Mouse (Mus musculus) thymus, adult 2 months (tissue): Measurements from ENCODE around the gene Phf1. TPM values are rescaled to one million over a fixed set of nuclear protein-coding genes. Genes with fewer than 3 reads are reported as not detected.

Experiments used
- DNase-seq: peaks from one replicate; pipeline ENCODE4 v3.0.0; 2021
- H3K27ac ChIP-seq: fragments of 200-500 bp; 2 replicates; pipeline ENCODE4 v1.5.1; 2012; ENCODE audit warnings: low read length, control low read depth; ENCODE audit not compliant: control insufficient read depth, insufficient read depth
- H3K27me3 ChIP-seq: fragments of 200-500 bp; 2 replicates; pipeline ENCODE4 v1.6.1; 2012; ENCODE audit warnings: mild to moderate bottlenecking, low read length, moderate library complexity, mixed read lengths; ENCODE audit not compliant: control insufficient read depth, insufficient read depth
- H3K36me3 ChIP-seq: fragments of 200-500 bp; 2 replicates; pipeline ENCODE4 v1.6.1; 2012; ENCODE audit warnings: mild to moderate bottlenecking, low read length, moderate library complexity; ENCODE audit not compliant: control insufficient read depth, insufficient read depth
- H3K4me1 ChIP-seq: fragments of 200-500 bp; replicated peaks from 2 replicates; pipeline ENCODE4 v1.6.1; 2012; ENCODE audit warnings: low read length; ENCODE audit not compliant: control insufficient read depth, insufficient read depth
- H3K4me3 ChIP-seq: fragments of 200-500 bp; 2 replicates; pipeline ENCODE4 v1.5.1; 2012; ENCODE audit warnings: mild to moderate bottlenecking, low read length, control low read depth, moderate library complexity; ENCODE audit not compliant: control insufficient read depth, insufficient read depth
- CTCF ChIP-seq: fragments of 200-500 bp; IDR thresholded peaks from 2 replicates; pipeline ENCODE4 v1.5.1; 2012; ENCODE audit warnings: mild to moderate bottlenecking, control low read depth, low read length, moderate library complexity, borderline replicate concordance; ENCODE audit not compliant: control insufficient read depth, poor library complexity, insufficient read depth; ENCODE audit errors: extremely low read depth
- POLR2A ChIP-seq: fragments of 200-500 bp; IDR thresholded peaks from 2 replicates; pipeline ENCODE4 v1.6.1; 2012; ENCODE audit warnings: mild to moderate bottlenecking, low read length, control low read depth, moderate library complexity; ENCODE audit not compliant: control insufficient read depth, poor library complexity, insufficient read depth; ENCODE audit errors: extremely low read depth
- WGBS: fragments of 180-500 bp; shearing (Covaris S2); methylation state at CpG from one replicate; pipeline ENCODE4 v1.1.7; 2018; 5-methylcytosine and 5-hydroxymethylcytosine counted together
- polyA plus RNA-seq: library from polyadenylated mRNA; depleted of rRNA; stranded (reverse); fragments of >200 nt; gene quantifications from 2 replicates; pipeline ENCODE4 v1.2.3, GENCODE M21; 2012

Phf1 gene
- polyA plus RNA-seq, 1 experiment, result 132 TPM

- 63% methylated on average over 16 of the region's 16 CpGs for WGBS
- Histone ChIP-seq H3K27ac (peak overlapping the region; percentile 78), H3K27me3 (no peaks in the 10 kb centered on the region), H3K4me1 (peaks cover 39% of the 10 kb centered on the region), H3K4me3 (peak overlapping the region; percentile 59), H3K36me3 (no peaks in the 10 kb centered on the region; the same call in 1 of the 2 replicates)
- TF ChIP-seq CTCF (no peak), POLR2A (no peak)
- DNase-seq, result no peak
Observed at GRCm38 (mm10) chr17:26937883-26938695, 5.2 kb downstream of the Phf1 start.

- 0% methylated on average over 22 of the region's 22 CpGs for WGBS
- Histone ChIP-seq H3K27me3 (no peaks in the 10 kb centered on the region), H3K27ac (peak overlapping the region; percentile 78), H3K36me3 (no peaks in the 10 kb centered on the region; the same call in 1 of the 2 replicates), H3K4me1 (peaks cover 33% of the 10 kb centered on the region), H3K4me3 (peak overlapping the region; percentile 59)
- peak; percentile 48 for DNase-seq
- TF ChIP-seq CTCF (no peak), POLR2A (no peak)
Observed at GRCm38 (mm10) chr17:26938731-26939130, 5.9 kb downstream of the Phf1 start.

- DNase-seq, result peak; percentile 99
- Histone ChIP-seq H3K27ac (peak within 1 kb of the TSS; percentile 78), H3K4me1 (peaks cover 27% of the 10 kb centered on the region), H3K27me3 (no peaks in the 10 kb centered on the region), H3K36me3 (no peaks in the 10 kb centered on the region; the same call in 1 of the 2 replicates), H3K4me3 (peak within 1 kb of the TSS; percentile 59)
- WGBS, result under 1% methylated on average over 70 of the region's 70 CpGs
- TF ChIP-seq POLR2A (peak; percentile 72), CTCF (0 out of 2 replicates have a peak, but pooled peaks have one; percentile 39)
Observed at GRCm38 (mm10) chr17:26939178-26939972, 6.5 kb downstream of the Phf1 start, which contains the start of gene Cuta. TSS of gene Cuta (minus strand) at chr17:26939569.

GRCm38 (mm10) chr17:26939973-26940300 is 7.1 kb downstream of the Phf1 start:
- TF ChIP-seq POLR2A (no peak), CTCF (no peak)
- peak overlapping the region; percentile 17; the same call in 1 of the 2 replicates for H3K27ac ChIP-seq
- H3K4me1 ChIP-seq, result peaks cover 24% of the 10 kb centered on the region
- WGBS, result 18% methylated on average over 3 of the region's 3 CpGs
- no peak for DNase-seq
- no peaks in the 10 kb centered on the region; the same call in 1 of the 2 replicates for H3K36me3 ChIP-seq
- peak overlapping the region; percentile 46 for H3K4me3 ChIP-seq
- no peaks in the 10 kb centered on the region for H3K27me3 ChIP-seq

GRCm38 (mm10) chr17:26941031-26941789 is 8.4 kb downstream of the Phf1 start, which contains the start of gene Syngap1:
TSS of gene Syngap1 (plus strand) at chr17:26941253.
- Histone ChIP-seq H3K4me1 (peaks cover 25% of the 10 kb centered on the region), H3K36me3 (no peaks in the 10 kb centered on the region), H3K27ac (peak within 1 kb of the TSS; percentile 17; the same call in 1 of the 2 replicates), H3K27me3 (no peaks in the 10 kb centered on the region), H3K4me3 (peak within 1 kb of the TSS; percentile 46)
- no peak for TF ChIP-seq CTCF
- no peak for TF ChIP-seq POLR2A
- WGBS, result 17% methylated on average over 23 of the region's 24 CpGs
- no peak for DNase-seq

GRCm38 (mm10) chr17:26941841-26942570 is 9.2 kb downstream of the Phf1 start:
- no peak overlapping the region for H3K4me3 ChIP-seq

More at GRCm38 (mm10) chr17:26941841-26942570, 9.2 kb downstream of the Phf1 start:
- WGBS, result 68% methylated on average over 4 of the region's 4 CpGs
- Histone ChIP-seq H3K27me3 (peaks cover 4% of the 10 kb centered on the region; the same call in 1 of the 2 replicates), H3K36me3 (no peaks in the 10 kb centered on the region), H3K4me1 (peaks cover 30% of the 10 kb centered on the region), H3K27ac (no peak overlapping the region)
- TF ChIP-seq CTCF (no peak), POLR2A (no peak)
- DNase-seq, result no peak
